In genomic region chr9:56495795-56496232, GRCm38 (mm10) we compare ENCODE assay signal across 10 mouse cellular contexts.
DNase-seq lines count a peak whose midpoint lies in the region; ATAC-seq lines count a peak whose summit lies in the region.
"Had no signal": no experiment of that assay in that cellular context is flagged by ENCODE, and none has a peak within 500 bp of the region (broad histone marks: within the 10 kb centered on the region; RNA-seq: fewer than 3 reads in every experiment).

No protein-coding gene starts in this region.

- ATAC-seq in kidney, embryonic 14.5 days (ENCODE audit: low FRiP score, low TSS enrichment): no peak
- no peak for ATAC-seq in inflammation-experienced regulatory T-cells, adult 6 months
- ATAC-seq: midbrain, embryonic 16.5 days had no signal

- H3K27me3 ChIP-seq in kidney, embryonic 14.5 days (ENCODE audit: control insufficient read depth, insufficient read depth, low read length): no peaks in the 10 kb centered on the region

- no peak overlapping the region for H3K4me3 ChIP-seq in kidney, embryonic 14.5 days (ENCODE audit: low read length)

- no peak overlapping the region for H3K27ac ChIP-seq in kidney, embryonic 14.5 days (ENCODE audit: low read depth, low read length)

- H3K36me3 ChIP-seq in kidney, embryonic 14.5 days (ENCODE audit: control insufficient read depth, insufficient read depth, low read length): peaks cover 18% of the 10 kb centered on the region

- 84% methylated on average over 5 of the region's 5 CpGs for WGBS in kidney, embryonic 14.5 days

- H3K4me1 ChIP-seq in kidney, embryonic 14.5 days (ENCODE audit: control insufficient read depth, insufficient read depth, low read length): peaks cover 12% of the 10 kb centered on the region

- no peaks in the 10 kb centered on the region for H3K9me3 ChIP-seq in kidney, embryonic 14.5 days (ENCODE audit: control insufficient read depth, low read length)

- H3K9ac ChIP-seq in kidney, embryonic 14.5 days (ENCODE audit: low read depth, low read length): no peak overlapping the region; the same call in 1 of the 2 replicates

- DNase-seq in kidney, postnatal 10 days: peak; percentile 27
- DNase-seq in cerebellum, adult 11 months: peak; percentile 61
- peak; percentile 81 for DNase-seq in cerebellum, adult 9-11 months
- peak; percentile 38 to 48 for DNase-seq in layer of hippocampus, postnatal 10 days (ENCODE audit: low spot score in 2 of 2)
- DNase-seq in urinary bladder, postnatal 36 days (ENCODE audit: low spot score in 2 of 2): no peak
- DNase-seq: kidney, adult 9 months had no signal

- no peak overlapping the region for H3K4me2 ChIP-seq in kidney, embryonic 14.5 days (replicated peaks; ENCODE audit: low read depth, low read length)
- H3K4me2 ChIP-seq: liver, embryonic 11.5 days had no signal

Comparison
In these comparisons a context has a peak if more than half of its experiments do, and no peak if none do; other contexts are left out.
1. DNase-seq: peak in kidney, postnatal 10 days (single experiment), cerebellum, adult 11 months (single experiment), cerebellum, adult 9-11 months (single experiment) and layer of hippocampus, postnatal 10 days (2 of 2); none in urinary bladder, postnatal 36 days (0 of 2).